Comparison of ENCODE assay signal across 9 mouse cellular contexts in the genomic region with DNA sequence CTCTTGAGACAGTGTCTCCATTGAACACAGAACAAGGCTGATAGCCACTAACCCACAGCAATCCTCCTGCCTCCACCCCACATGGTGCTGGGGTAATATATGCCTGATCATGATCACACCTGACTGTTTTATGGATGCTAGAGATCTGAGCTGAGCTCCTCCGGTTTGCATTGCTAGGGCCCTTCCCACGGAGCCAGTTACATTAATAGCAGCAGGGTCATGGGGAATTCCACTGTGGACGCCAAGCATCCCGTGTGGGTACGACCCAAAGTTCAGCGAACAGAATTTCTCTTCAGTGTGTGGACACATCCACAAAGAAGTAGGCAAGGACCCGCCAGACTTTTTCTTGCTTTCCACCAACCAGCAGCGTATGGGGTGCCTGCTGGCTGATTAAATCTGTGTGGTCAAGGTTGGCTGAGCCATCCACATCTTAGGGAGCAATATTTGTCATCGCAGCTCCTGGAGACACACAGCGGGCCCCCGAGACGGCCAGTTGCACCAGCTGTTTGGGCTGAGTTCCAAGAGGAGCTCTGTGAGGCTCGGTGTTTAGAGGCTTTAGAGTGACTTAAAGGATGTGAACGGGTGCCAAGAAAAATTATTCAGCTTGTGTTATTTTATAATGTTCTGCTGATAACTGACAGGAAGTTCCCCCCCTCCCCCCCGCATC. TPM values are rescaled to one million over a fixed set of nuclear protein-coding genes. Genes with fewer than 3 reads are reported as not detected.
DNase-seq lines count a peak whose midpoint lies in the region; ATAC-seq lines count a peak whose summit lies in the region.
"Had no signal": no experiment of that assay in that cellular context is flagged by ENCODE, and none has a peak within 500 bp of the region (broad histone marks: within the 10 kb centered on the region; RNA-seq: fewer than 3 reads in every experiment).

No protein-coding gene starts in this region.

- H3K36me3 ChIP-seq in hindbrain, embryonic 16.5 days (ENCODE audit: control insufficient read depth, insufficient read depth, low read length), result no peaks in the 10 kb centered on the region
- H3K36me3 ChIP-seq in stomach, embryonic 15.5 days, result no peaks in the 10 kb centered on the region

- H3K9ac ChIP-seq in hindbrain, embryonic 16.5 days (ENCODE audit: low read depth, low read length), result no peak overlapping the region
- no peak overlapping the region for H3K9ac ChIP-seq in stomach, embryonic 15.5 days

- DNase-seq in adrenal gland, adult 2 months, result peak; percentile 44
- DNase-seq in adrenal gland, postnatal 4 days (ENCODE audit: low spot score in 2 of 2), result no peak
- peak; percentile 12 for DNase-seq in urinary bladder, postnatal 14 days (ENCODE audit: low spot score)
- DNase-seq in urinary bladder, postnatal 4 days (ENCODE audit: low spot score in 2 of 2), result no peak
- DNase-seq in thymus, postnatal 14 days, result no peak
- no peak for DNase-seq in MN1 (ENCODE audit: low spot score)

- H3K4me2 ChIP-seq in hindbrain, embryonic 16.5 days (ENCODE audit: low read length), result 0 out of 2 replicates have a peak overlapping the region, but pooled peaks have one; percentile 19
- H3K4me2 ChIP-seq in stomach, embryonic 15.5 days, result peak overlapping the region; percentile 21; the same call in 1 of the 2 replicates

- H3K4me1 ChIP-seq in hindbrain, embryonic 16.5 days (ENCODE audit: control insufficient read depth, insufficient read depth, low read depth, low read length), result peaks cover 24% of the 10 kb centered on the region
- H3K4me1 ChIP-seq in stomach, embryonic 15.5 days, result peaks cover 30% of the 10 kb centered on the region

- H3K4me3 ChIP-seq in hindbrain, embryonic 16.5 days (ENCODE audit: low read length), result no peak overlapping the region
- no peak overlapping the region for H3K4me3 ChIP-seq in stomach, embryonic 15.5 days (replicated peaks)
- H3K4me3 ChIP-seq: erythroblast, embryonic 14.5 days had no signal

- H3K9me3 ChIP-seq in hindbrain, embryonic 16.5 days (ENCODE audit: control insufficient read depth, low read length), result no peaks in the 10 kb centered on the region
- no peaks in the 10 kb centered on the region for H3K9me3 ChIP-seq in stomach, embryonic 15.5 days

- WGBS in hindbrain, embryonic 16.5 days, result 35% methylated on average over 15 of the region's 15 CpGs
- WGBS in stomach, embryonic 15.5 days, result 34% methylated on average over 15 of the region's 15 CpGs

- ATAC-seq in hindbrain, embryonic 16.5 days, result 0 out of 2 replicates have a peak, but pooled peaks have one; percentile 9
- no peak for ATAC-seq in stomach, embryonic 15.5 days (ENCODE audit: insufficient read depth, low FRiP score, low read depth)

- peaks cover 2% of the 10 kb centered on the region; the same call in 1 of the 2 replicates for H3K27me3 ChIP-seq in hindbrain, embryonic 16.5 days (replicated peaks; ENCODE audit: control insufficient read depth, insufficient read depth, low read length)
- no peaks in the 10 kb centered on the region for H3K27me3 ChIP-seq in stomach, embryonic 15.5 days (replicated peaks)

- H3K27ac ChIP-seq in hindbrain, embryonic 16.5 days (ENCODE audit: low read depth, low read length), result no peak overlapping the region
- H3K27ac ChIP-seq in stomach, embryonic 15.5 days, result no peak overlapping the region

RNA-seq across cellular contexts. Expression of gene Map2k6, which starts 51.3 kb away (rescaled TPM):
- total RNA-seq in adrenal gland, adult 2 months (2021), result 1 to 10 TPM; 4.0 to 4.4 TPM
- polyA plus RNA-seq in adrenal gland, adult 2 months (2012; rRNA removed), result 0.42 and 0.45 TPM in 2 replicates
- total RNA-seq in adrenal gland, postnatal 4 days (2021), result 10 to 100 TPM; 14.1 to 16.2 TPM
- 24.4 and 26.9 TPM in 2 replicates for polyA plus RNA-seq in hindbrain, embryonic 16.5 days (2015; fragmentation: Nextera tagmentation; extraction: Ambion mirVana)
- polyA plus RNA-seq in stomach, embryonic 15.5 days (2015; fragmentation: Nextera tagmentation; extraction: Ambion mirVana), result 17.0 and 18.9 TPM in 2 replicates
- polyA plus RNA-seq: erythroblast, embryonic 14.5 days had no signal

Comparison
In these comparisons a context has a peak if more than half of its experiments do, and no peak if none do; other contexts are left out.
1. DNase-seq: peak in adrenal gland, adult 2 months (single experiment) and urinary bladder, postnatal 14 days (single experiment); none in adrenal gland, postnatal 4 days (0 of 2), urinary bladder, postnatal 4 days (0 of 2), thymus, postnatal 14 days (single experiment) and MN1 (single experiment).
2. RNA of gene Map2k6, which starts 51.3 kb away (polyA plus RNA-seq): 24.4 to 26.9 TPM in hindbrain, embryonic 16.5 days and 17.0 to 18.9 TPM in stomach, embryonic 15.5 days; 0.42 to 0.45 TPM in adrenal gland, adult 2 months; every median in the first group is over 10 times any median in the second.